Mouse (Mus musculus): ENCODE results near the gene Rbfox1.

DNA sequence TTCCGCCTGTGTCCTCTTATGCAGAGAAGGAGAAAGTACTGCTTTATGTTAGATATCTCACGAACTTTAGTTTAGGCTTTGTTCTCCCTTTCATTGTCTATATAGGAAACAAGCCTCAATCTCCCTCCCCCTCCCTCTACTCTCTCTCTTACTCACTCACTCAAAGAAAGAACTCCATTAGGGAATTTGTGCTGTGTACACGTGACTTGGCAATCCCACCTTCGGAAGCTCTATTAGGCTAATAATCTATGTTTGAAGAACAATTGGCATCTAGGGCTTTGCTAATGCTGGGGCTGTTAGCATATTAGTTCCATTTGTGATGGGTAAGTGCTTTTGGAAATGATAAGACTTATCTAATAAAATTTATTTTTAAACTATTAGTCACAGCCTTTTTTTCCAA lies 1277.0 kb downstream of the Rbfox1 start:
- TF ChIP-seq CTCF (IDR thresholded peaks at IDR 0.05; ENCODE audit: borderline replicate concordance, control insufficient read depth, extremely low read depth, insufficient read depth, low read length, poor library complexity) (no peak), POLR2A (IDR thresholded peaks at IDR 0.05; ENCODE audit: control insufficient read depth, extremely low read depth, insufficient read depth, low read length, poor library complexity) (no peak)

Data from thymus, adult 2 months (tissue).